Mouse (Mus musculus): ENCODE data around the gene Itgb1bp1. TPM values are rescaled to one million over a fixed set of nuclear protein-coding genes. Genes with fewer than 3 reads are reported as not detected.
A peak's percentile ranks its signal among the peaks of the same experiment; 100 is the strongest.

The Itgb1bp1 gene
- 10 to 100 TPM; 42.6 to 50.0 (median 43.9) TPM for total RNA-seq (2022)

- peak; percentile 97 for DNase-seq (ENCODE audit: low spot score in 2 of 2)
Measured at GRCm38 (mm10) chr12:21286243-21286622, at the start of gene Itgb1bp1. Gene Itgb1bp1, minus strand, starts transcription at chr12:21286284.

GRCm38 (mm10) chr12:21335869-21336268 is 49.8 kb upstream of the Itgb1bp1 start:
- no peak for DNase-seq (ENCODE audit: low spot score in 2 of 2)

DNA sequence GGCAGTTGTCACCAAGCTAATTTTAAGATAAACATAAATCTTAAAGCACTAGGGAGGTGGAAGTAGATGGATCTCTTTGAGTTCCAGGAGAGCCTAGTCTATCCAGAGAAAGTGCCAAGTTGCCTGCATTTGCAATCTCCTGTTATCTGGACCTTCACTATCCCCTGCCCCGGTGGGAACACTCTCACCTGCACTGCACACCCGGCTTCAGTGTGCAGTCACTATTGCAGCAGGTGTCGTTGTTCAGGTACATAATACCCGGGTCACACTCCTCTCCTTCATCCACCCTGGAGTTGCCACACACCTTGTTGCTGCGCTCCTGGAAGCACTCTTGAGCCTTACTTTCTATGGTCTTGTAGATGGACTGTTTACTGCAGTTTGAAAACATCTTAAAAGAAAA is 47.7 kb upstream of the Itgb1bp1 start:
- DNase-seq (ENCODE audit: low spot score in 2 of 2): no peak

DNA sequence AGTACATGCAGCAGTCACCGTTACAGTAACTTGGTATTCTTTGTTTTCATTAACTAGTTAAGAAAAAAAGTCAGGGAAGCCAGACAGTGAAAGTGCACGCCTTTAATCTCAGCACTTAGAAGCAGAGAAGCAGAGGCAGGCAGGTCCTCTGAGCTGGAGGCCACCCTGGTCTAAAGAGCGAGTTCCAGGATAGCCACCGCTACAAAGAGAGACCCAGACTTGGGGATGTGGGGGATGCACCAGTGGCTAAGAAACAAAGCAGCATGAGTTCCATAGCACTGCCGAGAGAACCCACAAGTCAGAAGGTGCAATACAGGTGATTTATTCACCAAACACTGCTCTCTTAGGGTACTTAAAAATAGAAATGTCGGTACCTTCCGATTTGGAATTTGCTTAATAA is 46.9 kb upstream of the Itgb1bp1 start:
- DNase-seq (ENCODE audit: low spot score in 2 of 2): no peak

- no peak for DNase-seq (ENCODE audit: low spot score in 2 of 2)
Measured at GRCm38 (mm10) chr12:21331711-21332110, 45.6 kb upstream of the Itgb1bp1 start.

DNA sequence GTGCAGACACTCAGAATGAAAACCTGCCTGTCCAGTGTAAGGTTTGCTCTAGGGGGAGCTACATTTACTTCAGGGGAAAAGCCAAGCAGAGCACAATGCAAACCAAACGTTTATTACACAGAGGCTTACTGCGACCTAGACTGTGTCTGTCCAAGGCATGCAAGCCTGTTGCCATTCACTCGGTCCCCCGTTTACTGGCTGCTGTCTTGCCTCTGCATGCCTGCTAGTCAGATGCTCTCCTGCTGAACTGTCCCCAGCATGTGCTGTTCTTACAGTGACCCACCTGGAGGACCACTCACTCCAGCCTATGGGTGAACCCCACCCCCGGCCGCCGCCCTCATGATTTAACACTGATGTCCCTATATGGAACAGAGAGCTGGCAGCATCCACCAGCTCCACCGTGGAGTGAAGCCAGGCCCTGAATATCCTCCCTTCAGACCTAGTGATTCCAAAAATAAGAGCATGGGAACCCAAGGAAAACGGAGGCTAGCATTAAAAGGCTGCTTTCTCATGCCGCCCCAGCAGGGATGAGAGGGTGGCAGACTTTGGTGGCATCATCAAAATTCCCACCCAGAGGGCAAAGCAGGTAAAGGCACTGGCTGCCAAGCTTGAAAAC is 45.0 kb upstream of the Itgb1bp1 start:
- peak in 1 of 2 experiments; percentile 68 for DNase-seq (ENCODE audit: low spot score in 2 of 2)

GRCm38 (mm10) chr12:21329661-21330400 is 43.7 kb upstream of the Itgb1bp1 start:
- no peak for DNase-seq (ENCODE audit: low spot score in 2 of 2)

GRCm38 (mm10) chr12:21326325-21326724 is 40.2 kb upstream of the Itgb1bp1 start:
- DNase-seq (ENCODE audit: low spot score in 2 of 2): no peak

DNA sequence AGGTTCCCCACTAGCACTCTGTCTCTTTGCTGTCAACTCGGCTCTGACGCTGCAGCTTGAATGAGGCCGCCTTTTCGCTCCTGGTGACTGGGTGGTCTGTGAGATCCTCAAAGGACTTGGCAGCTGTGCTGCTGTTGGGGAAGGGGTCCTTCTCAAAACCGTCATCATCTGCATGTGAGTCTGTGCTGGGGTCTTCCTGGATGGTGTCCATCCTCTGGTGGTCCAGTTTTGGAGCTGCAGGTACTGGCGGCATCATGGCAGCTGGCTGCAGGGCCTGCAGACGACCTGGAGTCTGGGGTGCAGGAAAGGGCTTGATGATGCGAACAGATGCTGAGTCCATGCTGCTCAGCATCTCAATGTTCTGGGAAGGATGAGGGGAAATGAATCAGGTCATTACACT is 39.2 kb upstream of the Itgb1bp1 start:
- no peak for DNase-seq (ENCODE audit: low spot score in 2 of 2)

DNA sequence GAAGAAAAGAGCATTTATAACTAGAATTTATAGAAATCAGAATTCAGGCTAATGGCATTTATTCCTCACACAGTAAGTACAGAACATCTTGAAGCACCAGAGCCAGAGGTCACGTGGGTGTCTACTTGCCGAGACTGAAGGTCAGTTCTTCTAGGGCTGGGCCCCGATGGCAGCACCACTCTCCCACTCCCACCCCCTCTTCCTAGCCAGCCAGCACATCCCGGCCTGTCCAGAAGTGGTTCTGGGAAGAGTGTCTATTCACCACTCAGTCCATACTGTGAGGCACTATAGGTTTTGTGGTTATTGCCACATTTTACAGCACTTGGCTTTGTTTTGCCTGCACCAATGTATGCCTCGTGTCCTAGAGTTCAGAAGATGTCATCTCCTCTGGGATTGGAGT is 38.0 kb upstream of the Itgb1bp1 start:
- DNase-seq (ENCODE audit: low spot score in 2 of 2): no peak

- DNase-seq (ENCODE audit: low spot score in 2 of 2): no peak
Measured at GRCm38 (mm10) chr12:21322856-21323255, 36.8 kb upstream of the Itgb1bp1 start.

DNA sequence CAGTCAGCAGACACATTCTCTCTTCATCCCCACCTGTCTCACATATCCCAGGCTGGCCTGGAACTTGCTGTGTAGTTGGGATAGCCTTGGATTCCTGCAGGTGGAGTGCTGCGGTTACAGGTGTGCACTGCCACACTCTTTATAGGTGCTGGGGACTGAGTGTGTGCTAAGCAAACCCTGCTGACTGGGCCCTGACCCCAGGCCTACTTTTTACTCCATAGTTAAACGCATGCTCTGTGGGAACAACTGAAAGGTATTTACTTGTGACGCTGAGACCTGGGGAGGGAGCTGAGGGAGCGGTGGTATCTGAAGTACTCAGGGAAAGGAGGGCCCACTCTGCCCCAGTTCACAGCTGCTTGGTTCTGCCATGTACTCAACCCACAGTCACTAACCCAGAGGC is 36.2 kb upstream of the Itgb1bp1 start:
- DNase-seq (ENCODE audit: low spot score in 2 of 2): no peak

- no peak for DNase-seq (ENCODE audit: low spot score in 2 of 2)
Measured at GRCm38 (mm10) chr12:21321170-21321569, 35.1 kb upstream of the Itgb1bp1 start.

DNA sequence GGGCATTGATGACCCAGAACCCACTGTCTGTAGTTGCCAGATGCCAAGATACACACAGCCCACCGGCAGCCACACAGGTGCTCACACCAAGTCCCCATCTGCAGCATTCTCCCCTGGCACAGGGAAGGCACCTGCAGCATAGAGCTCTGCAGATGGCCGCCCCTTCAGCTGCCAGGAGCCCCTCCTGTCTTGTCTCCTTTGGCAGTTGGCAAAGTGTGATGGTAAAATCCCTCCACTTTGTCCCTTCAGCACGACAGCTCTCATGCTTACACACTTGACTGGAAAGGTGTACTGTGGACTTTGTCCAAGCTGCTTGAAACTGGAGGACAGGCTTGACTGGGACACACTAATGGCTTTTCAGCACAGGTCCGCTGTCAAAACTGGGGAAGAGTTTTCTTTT is 34.2 kb upstream of the Itgb1bp1 start:
- no peak for DNase-seq (ENCODE audit: low spot score in 2 of 2)

- DNase-seq (ENCODE audit: low spot score in 2 of 2): peak in 1 of 2 experiments; percentile 30
Measured at GRCm38 (mm10) chr12:21318143-21318895, 32.2 kb upstream of the Itgb1bp1 start.

DNA sequence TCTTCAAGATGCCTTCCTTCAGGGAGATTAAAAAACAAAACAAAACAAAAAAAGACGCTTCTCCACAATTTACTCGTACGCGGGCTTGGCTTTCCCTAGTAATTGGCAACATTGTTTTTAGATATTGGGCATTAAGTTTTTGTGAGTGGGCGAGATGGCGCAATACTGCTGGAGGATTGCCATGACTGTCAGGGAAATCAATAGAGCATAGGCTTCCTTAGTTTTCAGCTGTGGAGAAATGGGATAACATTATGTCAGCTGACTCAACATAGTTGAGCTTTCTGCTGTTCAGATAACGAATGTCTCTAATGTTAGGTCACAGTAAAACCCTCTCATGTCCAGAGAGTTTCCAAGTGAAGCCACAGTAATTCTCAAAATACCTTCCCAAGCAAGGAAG is 30.8 kb upstream of the Itgb1bp1 start:
- no peak for DNase-seq (ENCODE audit: low spot score in 2 of 2)

DNA sequence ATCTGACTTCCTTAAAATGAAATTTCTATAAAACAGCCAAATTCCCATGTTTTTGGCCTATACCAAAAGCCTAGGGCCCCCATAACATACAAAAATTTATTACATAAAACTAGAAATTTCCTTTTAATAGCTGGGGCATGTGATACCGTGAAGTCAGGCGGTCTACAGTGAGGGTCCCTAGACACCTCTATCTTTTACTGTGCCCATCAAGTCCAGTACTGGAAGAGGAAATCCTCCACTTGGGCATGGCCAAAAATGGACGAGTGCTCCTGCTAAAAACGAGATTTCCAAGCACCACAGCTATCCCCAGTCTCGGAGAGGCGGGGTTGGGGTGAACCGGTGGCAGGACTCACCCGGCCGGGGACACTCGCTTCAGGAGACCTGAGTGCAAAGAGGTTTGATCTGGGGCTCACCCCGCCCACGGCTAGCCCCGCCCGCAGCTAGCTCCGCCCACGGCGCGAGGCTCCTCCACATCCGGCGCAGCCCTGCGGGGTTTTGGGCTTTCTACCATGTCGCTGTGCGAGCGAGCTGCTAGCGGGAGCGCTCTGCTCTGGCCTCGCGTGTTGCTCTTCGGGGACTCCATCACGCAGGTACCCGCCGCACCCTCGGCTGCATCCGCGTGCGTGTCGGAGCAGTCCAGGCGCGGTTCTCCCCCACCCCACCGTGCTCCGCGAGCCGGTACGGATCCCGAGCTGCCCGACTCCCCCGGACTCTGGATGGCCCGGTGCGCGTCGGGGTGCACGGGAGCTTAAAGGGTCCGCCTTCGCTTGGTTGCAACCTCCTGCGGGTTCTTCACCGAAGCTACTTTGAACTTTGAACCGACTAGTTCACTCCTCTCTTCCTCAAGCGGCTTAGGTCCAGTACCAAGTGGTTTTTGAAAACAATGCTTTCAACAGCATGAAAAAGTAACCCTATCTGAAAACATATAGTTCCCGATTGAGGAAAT is 30.1 kb upstream of the Itgb1bp1 start, which contains the start of gene Iah1:
TSS of gene Iah1 (plus strand) at position 467 of the 946 bp plus-strand sequence.
- DNase-seq (ENCODE audit: low spot score in 2 of 2): peak; percentile 51 to 66

GRCm38 (mm10) chr12:21312201-21312600 is 26.1 kb upstream of the Itgb1bp1 start:
- no peak for DNase-seq (ENCODE audit: low spot score in 2 of 2)

GRCm38 (mm10) chr12:21306721-21307120 is 20.6 kb upstream of the Itgb1bp1 start:
- DNase-seq (ENCODE audit: low spot score in 2 of 2): no peak

GRCm38 (mm10) chr12:21305741-21306140 is 19.7 kb upstream of the Itgb1bp1 start:
- no peak for DNase-seq (ENCODE audit: low spot score in 2 of 2)

DNA sequence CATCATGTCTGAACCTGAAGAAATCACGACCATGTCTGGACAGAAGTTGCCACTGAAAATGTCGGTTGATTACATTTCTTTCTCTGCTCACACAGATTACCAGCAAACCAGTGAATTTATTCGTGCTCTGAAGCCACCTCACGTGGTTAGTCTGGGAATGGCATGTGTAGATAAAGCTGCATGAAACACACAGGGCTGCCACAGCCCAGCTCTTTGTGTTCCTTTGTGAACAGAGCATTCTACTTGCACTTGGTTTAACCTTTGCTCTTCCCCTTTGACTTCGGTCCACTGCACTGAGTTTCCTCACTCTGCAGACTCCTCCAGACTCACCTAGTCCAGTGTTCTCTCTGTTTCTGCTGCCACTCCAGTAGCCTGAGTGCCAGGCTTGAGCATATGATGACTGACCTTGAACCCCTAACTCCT is 16.3 kb upstream of the Itgb1bp1 start:
- no peak for DNase-seq (ENCODE audit: low spot score in 2 of 2)
